Mouse (Mus musculus) olfactory bulb, adult 2 months (tissue): ENCODE measurements around the gene Bloc1s1.

ENCODE experiments used
- CTCF ChIP-seq: fragments of 200-500 bp; IDR thresholded peaks from 2 replicates; pipeline ENCODE4 v1.5.1; 2012; ENCODE audit warnings: low read depth, mild to moderate bottlenecking, low read length, moderate library complexity; ENCODE audit not compliant: insufficient read depth
- POLR2A ChIP-seq: fragments of 200-500 bp; IDR thresholded peaks from 2 replicates; pipeline ENCODE4 v1.6.1; 2012; ENCODE audit warnings: mild to moderate bottlenecking, low read depth, low read length, moderate library complexity; ENCODE audit not compliant: insufficient read depth

GRCm38 (mm10) chr10:128958340-128958739, 34.5 kb upstream of the Bloc1s1 start:
- no peak for TF ChIP-seq POLR2A
- TF ChIP-seq CTCF: no peak
